Mouse (Mus musculus): ENCODE data around the gene Camkmt. TPM values are rescaled to one million over a fixed set of nuclear protein-coding genes. Genes with fewer than 3 reads are reported as not detected.

Camkmt gene
- polyA plus RNA-seq, 1 experiment from 2014 or later, result 6.9 TPM

DNA sequence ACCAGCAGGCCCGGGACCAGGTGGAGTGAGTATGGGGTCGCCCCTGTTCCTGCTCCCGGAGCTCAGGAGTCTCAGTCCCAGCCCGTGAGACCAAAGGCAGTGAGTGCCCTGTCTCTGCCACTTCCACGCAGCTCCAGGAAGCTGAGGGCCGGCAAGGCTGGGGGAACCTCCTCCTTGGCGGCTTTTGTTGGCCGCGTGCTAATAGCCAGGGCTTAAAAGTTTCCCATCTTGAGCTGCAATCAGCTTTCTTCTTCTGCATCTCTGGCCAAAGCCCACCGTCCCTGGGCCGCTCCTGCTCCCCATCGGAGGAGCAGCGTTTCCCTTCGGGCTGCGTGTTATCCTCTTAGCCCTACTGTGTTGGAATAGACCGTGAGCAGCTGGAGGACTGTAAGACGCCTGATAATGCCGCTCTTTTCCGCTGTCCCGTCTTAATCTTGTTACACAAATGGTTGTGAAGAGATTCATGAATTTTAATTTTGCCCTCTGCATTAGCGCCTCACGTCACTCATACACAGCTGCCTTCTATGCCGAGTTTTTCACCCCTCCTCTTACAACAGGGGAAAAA lies 364.1 kb downstream of the Camkmt start:
- ATAC-seq (no peak), DNase-seq (ENCODE audit: low read depth, low spot score) (no peak)
- H3K27me3 ChIP-seq, result no peaks in the 10 kb centered on the region
- ChIA-PET POLR2A (no interaction called here), CTCF (no interaction called here)
- TF ChIP-seq CTCF (IDR thresholded peaks at IDR 0.05), result no peak
- in situ Hi-C loops (cut with MboI; ENCODE audit: low pct_unique_long_range_greater_than_20kb), result no loop called here

- TF ChIP-seq CTCF (IDR thresholded peaks at IDR 0.05), result no peak
- DNase-seq (ENCODE audit: low read depth, low spot score) (no peak), ATAC-seq (no peak)
- ChIA-PET CTCF (no interaction called here), POLR2A (no interaction called here)
- in situ Hi-C loops (cut with MboI; ENCODE audit: low pct_unique_long_range_greater_than_20kb), result no loop called here
- H3K27me3 ChIP-seq, result no peaks in the 10 kb centered on the region
Measured at GRCm38 (mm10) chr17:85455063-85455462, 364.7 kb downstream of the Camkmt start.

DNA sequence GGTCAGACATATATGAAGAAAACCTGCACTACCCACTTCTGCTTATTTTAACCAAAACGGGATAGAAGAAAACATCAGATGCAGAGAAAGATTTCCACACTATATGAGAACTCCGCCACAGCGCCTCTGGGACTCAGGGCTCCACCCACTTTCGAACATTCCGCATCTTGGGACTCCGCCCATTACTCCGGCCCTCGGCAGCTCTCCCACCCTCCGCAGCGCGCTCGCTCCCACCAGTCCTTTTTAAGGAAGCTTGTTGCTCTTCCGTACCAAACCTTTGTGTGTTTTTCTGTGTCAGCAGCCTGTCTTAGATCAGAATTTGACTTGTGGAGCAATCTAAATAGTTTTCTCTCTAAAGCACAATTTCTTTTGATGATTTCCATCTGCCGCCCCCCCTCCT lies 367.7 kb downstream of the Camkmt start:
- in situ Hi-C loops (cut with MboI; ENCODE audit: low pct_unique_long_range_greater_than_20kb), result no loop called here
- POLR2A ChIA-PET, result no interaction called here
- CTCF ChIA-PET, result no interaction called here
- ATAC-seq, result no peak
- TF ChIP-seq CTCF (IDR thresholded peaks at IDR 0.05), result no peak
- H3K27me3 ChIP-seq, result peaks cover 5% of the 10 kb centered on the region
- no peak for DNase-seq (ENCODE audit: low read depth, low spot score)

- DNase-seq (ENCODE audit: low read depth, low spot score) (no peak), ATAC-seq (no peak)
- ChIA-PET CTCF (interaction anchor here (1.1 kb wide), 1 partner anchor 30 kb away, joined by 4 read pairs; no protein-coding TSS in a partner anchor), POLR2A (no interaction called here)
- in situ Hi-C loops (cut with MboI; ENCODE audit: low pct_unique_long_range_greater_than_20kb), result no loop called here
- H3K27me3 ChIP-seq, result peaks cover 5% of the 10 kb centered on the region
- TF ChIP-seq CTCF (IDR thresholded peaks at IDR 0.05), result no peak
Measured at GRCm38 (mm10) chr17:85458589-85458988, 368.2 kb downstream of the Camkmt start.

- TF ChIP-seq CTCF (IDR thresholded peaks at IDR 0.05), result no peak
- in situ Hi-C loops (cut with MboI; ENCODE audit: low pct_unique_long_range_greater_than_20kb), result no loop called here
Measured at GRCm38 (mm10) chr17:85461577-85461976, 371.2 kb downstream of the Camkmt start.

DNA sequence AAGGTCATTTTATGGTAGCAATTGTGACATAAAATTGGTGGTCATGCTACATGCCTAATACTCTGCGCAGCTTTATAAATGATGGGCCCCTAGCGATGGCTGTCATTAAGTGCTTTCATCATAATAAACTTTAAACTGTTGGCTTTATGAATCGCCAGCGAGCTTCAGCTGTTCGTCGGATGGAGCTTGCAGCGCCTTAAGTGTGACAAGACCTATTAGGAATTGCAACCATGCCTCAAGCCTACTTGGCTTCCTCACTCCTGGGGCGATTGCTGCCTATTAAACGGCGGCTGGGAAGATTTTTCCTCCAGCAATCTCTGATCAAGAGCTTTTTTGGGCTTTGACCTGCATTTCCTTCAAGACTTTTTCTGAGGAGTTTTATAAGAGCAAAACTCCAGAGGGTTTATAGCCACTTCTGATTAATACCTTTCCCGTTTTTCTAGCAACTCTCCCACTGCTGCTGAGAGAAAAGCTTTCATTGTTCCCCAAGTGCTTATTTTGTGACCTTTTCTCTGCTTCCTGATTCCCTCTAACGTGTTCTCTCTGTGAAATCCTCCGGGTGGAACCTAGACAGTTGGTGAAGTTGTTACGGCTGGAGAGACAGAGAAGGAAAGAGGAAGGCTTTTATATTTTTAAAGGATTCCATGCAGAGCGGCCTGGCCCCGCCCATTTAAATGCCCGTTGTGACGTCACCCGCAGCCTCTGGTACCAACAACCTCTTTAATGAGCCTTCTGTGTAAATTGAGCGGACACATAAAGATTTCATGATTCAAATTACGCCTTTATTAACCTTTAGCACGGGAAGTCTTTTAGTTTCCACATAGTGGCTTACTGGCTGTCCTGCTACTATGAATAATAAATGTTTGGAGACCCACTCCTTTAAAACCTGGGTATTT lies 373.4 kb downstream of the Camkmt start:
- ChIA-PET POLR2A (no interaction called here), CTCF (no interaction called here)
- no peak for TF ChIP-seq CTCF (IDR thresholded peaks at IDR 0.05)
- ATAC-seq, result no peak
- H3K27me3 ChIP-seq, result peaks cover 11% of the 10 kb centered on the region
- in situ Hi-C loops (cut with MboI; ENCODE audit: low pct_unique_long_range_greater_than_20kb), result no loop called here
- DNase-seq (ENCODE audit: low read depth, low spot score), result no peak

More at GRCm38 (mm10) chr17:85461577-85461976, 371.2 kb downstream of the Camkmt start:
- ATAC-seq (no peak), DNase-seq (ENCODE audit: low read depth, low spot score) (no peak)
- POLR2A ChIA-PET, result no interaction called here
- peaks cover 11% of the 10 kb centered on the region for H3K27me3 ChIP-seq
- CTCF ChIA-PET, result no interaction called here

GRCm38 (mm10) chr17:85464466-85465411 lies 374.4 kb downstream of the Camkmt start:
- H3K27me3 ChIP-seq, result peaks cover 11% of the 10 kb centered on the region
- ATAC-seq, result no peak
- in situ Hi-C loops (cut with MboI; ENCODE audit: low pct_unique_long_range_greater_than_20kb), result no loop called here
- no peak for DNase-seq (ENCODE audit: low read depth, low spot score)
- CTCF ChIA-PET, result no interaction called here
- POLR2A ChIA-PET, result no interaction called here
- no peak for TF ChIP-seq CTCF (IDR thresholded peaks at IDR 0.05)

DNA sequence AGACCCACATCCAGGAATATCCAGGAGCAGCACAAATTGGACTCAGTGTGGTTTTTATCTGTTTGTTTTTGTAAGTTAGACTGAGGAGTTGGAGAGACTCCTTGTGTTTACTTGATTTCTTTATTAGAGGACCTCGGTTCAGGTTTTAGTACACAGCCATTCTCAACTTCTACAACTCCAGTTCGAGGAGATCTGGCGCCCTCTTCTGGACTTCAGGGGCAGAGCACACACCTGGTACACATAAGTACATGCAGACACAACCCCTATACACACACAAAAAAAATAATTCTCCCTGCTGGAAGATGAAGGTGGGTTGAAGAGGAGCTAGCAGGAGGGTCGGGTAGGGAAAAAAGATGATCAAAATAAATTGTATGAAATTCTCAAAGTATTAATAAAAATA lies 379.4 kb downstream of the Camkmt start:
- DNase-seq (ENCODE audit: low read depth, low spot score) (no peak), ATAC-seq (no peak)
- ChIA-PET CTCF (no interaction called here), POLR2A (no interaction called here)
- TF ChIP-seq CTCF (IDR thresholded peaks at IDR 0.05), result no peak
- H3K27me3 ChIP-seq, result peaks cover 13% of the 10 kb centered on the region
- in situ Hi-C loops (cut with MboI; ENCODE audit: low pct_unique_long_range_greater_than_20kb), result no loop called here

DNA sequence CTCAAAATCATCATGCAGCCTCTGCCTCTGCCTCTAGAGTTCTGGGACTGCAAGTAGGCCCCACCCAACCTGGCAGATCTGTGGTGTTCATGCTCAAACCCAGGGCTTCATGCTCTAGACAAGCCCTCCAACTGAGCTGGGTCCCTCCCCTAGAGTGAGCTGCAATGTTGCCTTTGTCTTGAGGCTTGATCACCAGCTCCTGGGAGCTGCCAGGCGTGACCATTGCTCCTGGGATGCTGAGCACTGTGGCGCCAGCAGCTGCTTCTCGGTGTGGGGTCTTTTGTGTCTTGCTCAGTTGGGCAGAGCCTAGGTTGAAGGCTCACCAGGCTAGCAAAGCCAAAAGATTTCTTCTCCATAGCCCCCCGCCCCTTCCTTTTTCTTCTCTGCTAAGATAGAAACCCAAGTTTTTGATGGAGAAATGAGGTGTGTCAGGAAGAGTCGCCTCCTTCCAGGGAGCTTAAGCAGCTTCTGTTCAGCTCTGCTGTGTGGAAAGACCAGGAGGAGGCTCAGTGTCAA lies 382.4 kb downstream of the Camkmt start:
- in situ Hi-C loops (cut with MboI; ENCODE audit: low pct_unique_long_range_greater_than_20kb), result no loop called here
- peaks cover 7% of the 10 kb centered on the region for H3K27me3 ChIP-seq
- ATAC-seq, result peak; percentile 34
- CTCF ChIA-PET, result no interaction called here
- no peak for TF ChIP-seq CTCF (IDR thresholded peaks at IDR 0.05)
- POLR2A ChIA-PET, result no interaction called here
- DNase-seq (ENCODE audit: low read depth, low spot score), result no peak

DNA sequence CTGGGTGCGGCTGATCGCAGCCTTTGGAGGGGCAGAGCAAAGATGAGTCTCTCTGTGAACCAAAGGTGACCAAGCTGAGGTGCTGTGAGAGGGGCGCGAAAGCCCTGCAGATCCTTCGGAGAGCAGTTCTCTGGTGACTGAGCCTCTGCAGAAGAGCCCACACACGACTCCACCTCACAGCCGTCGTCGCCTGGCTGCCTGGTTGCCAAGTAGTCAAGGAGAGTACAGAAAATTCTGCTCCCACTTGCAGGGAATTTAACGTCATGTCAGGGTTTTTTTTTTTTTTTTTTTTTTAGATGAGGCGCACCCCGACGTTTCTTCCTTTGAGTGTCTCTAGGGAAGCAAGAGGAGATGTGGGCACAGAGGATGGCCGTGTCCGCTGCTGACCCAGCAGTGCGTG lies 382.9 kb downstream of the Camkmt start:
- in situ Hi-C loops (cut with MboI; ENCODE audit: low pct_unique_long_range_greater_than_20kb), result no loop called here
- TF ChIP-seq CTCF (IDR thresholded peaks at IDR 0.05), result no peak
- CTCF ChIA-PET, result no interaction called here
- ATAC-seq (no peak), DNase-seq (ENCODE audit: low read depth, low spot score) (no peak)
- POLR2A ChIA-PET, result no interaction called here
- H3K27me3 ChIP-seq, result peaks cover 7% of the 10 kb centered on the region

Data from Patski (cell line).